Mouse (Mus musculus): ENCODE data around the gene Sez6l. TPM values are rescaled to one million over a fixed set of nuclear protein-coding genes. Genes with fewer than 3 reads are reported as not detected.

Sez6l gene
- polyA plus RNA-seq, 1 experiment from 2014 or later = 2.7 TPM

DNA sequence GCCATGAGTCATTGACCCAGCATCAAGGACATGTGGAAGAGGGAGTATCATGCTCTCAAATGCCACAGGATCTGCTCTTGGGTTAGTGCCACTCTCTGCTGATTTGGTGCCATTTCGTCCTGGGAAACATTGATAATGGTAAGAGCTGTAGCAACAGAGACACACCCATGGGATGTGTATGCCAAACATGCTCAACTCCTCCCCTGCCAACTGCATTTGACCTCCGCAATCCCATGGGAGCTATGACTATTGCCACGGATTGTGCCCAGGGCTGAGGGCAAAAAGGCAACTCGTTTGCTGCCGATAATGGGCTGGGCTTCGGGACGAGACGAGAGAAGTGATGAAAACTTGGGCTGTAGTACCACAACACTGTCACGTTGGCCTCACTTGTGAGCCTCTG is 19.7 kb upstream of the Sez6l start:
- DNase-seq (ENCODE audit: low spot score) (no peak), ATAC-seq (replicated peaks; ENCODE audit: low FRiP score, low TSS enrichment, low read depth) (no peak)
- no peak overlapping the region for H3K4me2 ChIP-seq (ENCODE audit: low read length)
- H3K9ac ChIP-seq (ENCODE audit: low read length) = no peak overlapping the region
- H3K27ac ChIP-seq (ENCODE audit: low read depth) = no peak overlapping the region
- H3K36me3 ChIP-seq (ENCODE audit: control insufficient read depth, insufficient read depth, low read length) = no peaks in the 10 kb centered on the region
- H3K27me3 ChIP-seq (replicated peaks; ENCODE audit: control insufficient read depth, insufficient read depth, low read length) = no peaks in the 10 kb centered on the region
- WGBS = 85% methylated on average over 9 of the region's 9 CpGs
- no peaks in the 10 kb centered on the region for H3K9me3 ChIP-seq (ENCODE audit: control insufficient read depth, low read length)
- H3K4me1 ChIP-seq (replicated peaks; ENCODE audit: control insufficient read depth, insufficient read depth, low read length) = peaks cover 2% of the 10 kb centered on the region; the same call in 1 of the 2 replicates
- no peak overlapping the region for H3K4me3 ChIP-seq (ENCODE audit: low read depth, low read length)

DNA sequence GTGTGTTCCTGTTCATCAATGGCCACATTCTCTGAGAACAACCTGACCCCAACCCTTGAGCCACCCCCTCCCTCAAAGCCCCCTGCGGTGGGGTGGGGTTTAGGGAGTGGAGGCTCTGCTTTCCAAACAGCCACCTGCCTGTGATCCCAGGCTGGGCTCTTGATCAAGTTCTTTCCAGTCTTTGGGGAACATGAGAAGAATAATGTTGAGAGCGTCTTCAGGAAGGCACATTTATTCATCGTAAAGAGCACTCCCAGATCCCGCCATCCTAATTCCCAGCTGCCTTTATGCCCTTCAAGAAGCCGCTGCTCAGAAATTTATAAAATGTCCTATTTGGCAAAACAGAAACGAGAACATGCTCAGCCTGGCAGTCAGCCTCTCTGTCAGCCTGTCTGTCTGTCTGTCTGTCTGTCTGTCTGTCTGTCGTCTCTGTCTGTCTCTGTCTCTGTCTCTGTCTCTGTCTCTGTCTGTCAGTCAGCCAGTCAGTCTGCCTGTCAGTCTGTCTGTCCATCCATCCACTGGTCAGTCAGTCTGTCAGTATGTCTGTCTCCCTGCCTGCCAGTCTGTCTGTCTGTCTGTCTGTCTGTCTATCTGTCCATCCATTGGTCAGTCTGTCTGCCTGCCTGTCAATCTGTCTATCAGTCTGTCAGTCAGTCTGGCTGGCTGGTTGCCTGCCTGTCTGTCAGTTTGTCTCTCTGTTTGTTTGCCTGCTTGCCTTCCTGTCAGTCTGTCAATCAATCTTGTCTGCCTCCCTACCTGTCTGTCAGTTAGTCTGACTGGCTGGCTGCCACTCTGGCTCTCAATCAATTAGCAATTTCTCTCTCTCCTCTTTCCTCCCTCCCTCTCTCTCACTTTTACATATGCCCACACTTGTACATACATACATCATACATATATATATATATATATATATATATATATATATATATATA is 19.0 kb upstream of the Sez6l start:
- H3K27ac ChIP-seq (ENCODE audit: low read depth) = no peak overlapping the region
- no peaks in the 10 kb centered on the region for H3K27me3 ChIP-seq (replicated peaks; ENCODE audit: control insufficient read depth, insufficient read depth, low read length)
- no peak overlapping the region for H3K4me2 ChIP-seq (ENCODE audit: low read length)
- H3K36me3 ChIP-seq (ENCODE audit: control insufficient read depth, insufficient read depth, low read length) = no peaks in the 10 kb centered on the region
- 65% methylated on average over 7 of the region's 7 CpGs for WGBS
- H3K4me1 ChIP-seq (replicated peaks; ENCODE audit: control insufficient read depth, insufficient read depth, low read length) = no peaks in the 10 kb centered on the region; the same call in 1 of the 2 replicates
- ATAC-seq (replicated peaks; ENCODE audit: low FRiP score, low TSS enrichment, low read depth) = no peak
- H3K9ac ChIP-seq (ENCODE audit: low read length) = no peak overlapping the region
- no peak for DNase-seq (ENCODE audit: low spot score)
- no peak overlapping the region for H3K4me3 ChIP-seq (ENCODE audit: low read depth, low read length)
- H3K9me3 ChIP-seq (ENCODE audit: control insufficient read depth, low read length) = no peaks in the 10 kb centered on the region

DNA sequence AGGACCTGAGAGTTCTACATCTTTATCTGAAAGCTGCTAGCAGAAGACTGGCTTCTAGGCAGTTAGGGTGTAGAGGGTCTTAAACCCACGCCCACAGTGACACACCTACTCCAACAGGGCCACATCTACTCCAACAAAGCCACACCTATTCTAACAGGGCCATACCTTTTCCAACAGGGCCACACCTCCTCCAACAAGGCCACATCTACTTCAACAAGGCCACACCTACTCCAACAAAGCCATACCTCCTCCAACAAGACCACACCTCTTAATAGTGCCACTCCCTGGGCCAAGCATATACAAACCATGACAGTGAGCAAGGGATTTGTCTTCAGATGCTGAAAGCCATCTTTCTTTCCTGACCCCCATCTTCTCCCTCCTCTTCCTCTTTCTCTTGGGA is 14.7 kb upstream of the Sez6l start:
- Histone ChIP-seq H3K27me3 (replicated peaks; ENCODE audit: control insufficient read depth, insufficient read depth, low read length) (no peaks in the 10 kb centered on the region), H3K9ac (ENCODE audit: low read length) (no peak overlapping the region), H3K36me3 (ENCODE audit: control insufficient read depth, insufficient read depth, low read length) (no peaks in the 10 kb centered on the region), H3K4me1 (replicated peaks; ENCODE audit: control insufficient read depth, insufficient read depth, low read length) (no peaks in the 10 kb centered on the region), H3K4me3 (ENCODE audit: low read depth, low read length) (no peak overlapping the region), H3K27ac (ENCODE audit: low read depth) (no peak overlapping the region), H3K4me2 (ENCODE audit: low read length) (no peak overlapping the region), H3K9me3 (ENCODE audit: control insufficient read depth, low read length) (no peaks in the 10 kb centered on the region)
- DNase-seq (ENCODE audit: low spot score) (no peak), ATAC-seq (replicated peaks; ENCODE audit: low FRiP score, low TSS enrichment, low read depth) (peak; percentile 58; the same call in 1 of the 2 replicates)
- WGBS = 65% methylated on average over 1 of the region's 1 CpGs

DNA sequence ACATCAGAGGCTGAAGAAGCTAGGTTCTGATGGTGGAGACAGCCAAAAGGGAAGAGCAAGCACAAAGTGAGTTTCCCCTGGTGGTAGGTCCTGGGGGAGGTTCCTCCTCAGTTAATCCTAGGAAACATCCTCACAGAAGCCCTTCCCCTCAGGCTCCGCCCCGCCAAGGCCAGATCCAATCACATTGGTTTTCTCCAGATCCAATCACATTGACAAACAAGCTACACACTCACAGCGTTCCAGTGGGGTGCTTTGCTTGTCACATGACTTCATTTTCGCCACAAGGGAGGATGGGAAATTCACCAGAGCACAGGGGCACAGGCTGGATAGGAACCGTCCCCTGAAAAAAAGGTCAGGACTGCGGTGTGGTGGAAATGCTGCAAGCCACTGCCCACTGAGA is 9.1 kb upstream of the Sez6l start:
- no peak overlapping the region for H3K9ac ChIP-seq (ENCODE audit: low read length)
- ATAC-seq (replicated peaks; ENCODE audit: low FRiP score, low TSS enrichment, low read depth) = no peak
- peaks cover 22% of the 10 kb centered on the region for H3K4me1 ChIP-seq (replicated peaks; ENCODE audit: control insufficient read depth, insufficient read depth, low read length)
- 53% methylated on average over 6 of the region's 6 CpGs for WGBS
- H3K4me3 ChIP-seq (ENCODE audit: low read depth, low read length) = no peak overlapping the region
- H3K27ac ChIP-seq (ENCODE audit: low read depth) = no peak overlapping the region
- H3K9me3 ChIP-seq (ENCODE audit: control insufficient read depth, low read length) = no peaks in the 10 kb centered on the region
- no peak overlapping the region for H3K4me2 ChIP-seq (ENCODE audit: low read length)
- H3K27me3 ChIP-seq (replicated peaks; ENCODE audit: control insufficient read depth, insufficient read depth, low read length) = no peaks in the 10 kb centered on the region; the same call in 1 of the 2 replicates
- no peaks in the 10 kb centered on the region for H3K36me3 ChIP-seq (ENCODE audit: control insufficient read depth, insufficient read depth, low read length)
- no peak for DNase-seq (ENCODE audit: low spot score)

DNA sequence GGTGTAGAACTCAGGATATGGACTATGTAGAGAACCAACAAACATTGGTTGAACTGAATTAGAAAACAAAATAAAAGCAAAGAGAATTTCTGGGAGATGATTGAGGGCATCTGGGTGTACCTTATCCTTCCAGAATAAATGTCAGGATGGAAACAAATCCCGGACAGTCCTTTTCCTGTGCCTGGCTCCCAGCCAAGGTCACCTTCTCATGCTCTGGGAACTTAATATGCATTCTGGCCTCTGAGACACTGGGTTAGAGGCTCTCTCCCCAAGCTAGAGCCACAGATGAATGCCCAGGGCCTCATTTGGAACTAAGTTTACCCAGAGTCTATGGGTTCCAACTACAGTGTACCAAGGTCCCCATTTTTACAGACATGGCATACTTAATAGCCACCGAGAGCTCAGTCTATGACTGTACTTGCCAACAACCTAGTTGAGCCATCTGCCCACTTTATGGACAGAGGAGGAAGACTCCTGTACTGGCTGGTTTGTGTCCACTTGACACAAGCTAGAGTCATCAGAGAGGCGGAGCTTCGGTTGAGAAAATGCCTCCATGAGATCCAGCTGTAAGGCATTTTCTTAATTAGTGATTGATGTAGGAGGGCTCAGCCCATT is 7.3 kb upstream of the Sez6l start:
- ATAC-seq (replicated peaks; ENCODE audit: low FRiP score, low TSS enrichment, low read depth) (no peak), DNase-seq (ENCODE audit: low spot score) (no peak)
- H3K4me2 ChIP-seq (ENCODE audit: low read length) = no peak overlapping the region
- no peak overlapping the region for H3K9ac ChIP-seq (ENCODE audit: low read length)
- H3K9me3 ChIP-seq (ENCODE audit: control insufficient read depth, low read length) = no peaks in the 10 kb centered on the region
- H3K4me3 ChIP-seq (ENCODE audit: low read depth, low read length) = no peak overlapping the region
- 77% methylated on average over 4 of the region's 4 CpGs for WGBS
- H3K36me3 ChIP-seq (ENCODE audit: control insufficient read depth, insufficient read depth, low read length) = no peaks in the 10 kb centered on the region
- H3K4me1 ChIP-seq (replicated peaks; ENCODE audit: control insufficient read depth, insufficient read depth, low read length) = peaks cover 26% of the 10 kb centered on the region
- peak overlapping the region; percentile 75; the same call in 1 of the 2 replicates for H3K27ac ChIP-seq (ENCODE audit: low read depth)
- H3K27me3 ChIP-seq (replicated peaks; ENCODE audit: control insufficient read depth, insufficient read depth, low read length) = no peaks in the 10 kb centered on the region; the same call in 1 of the 2 replicates

DNA sequence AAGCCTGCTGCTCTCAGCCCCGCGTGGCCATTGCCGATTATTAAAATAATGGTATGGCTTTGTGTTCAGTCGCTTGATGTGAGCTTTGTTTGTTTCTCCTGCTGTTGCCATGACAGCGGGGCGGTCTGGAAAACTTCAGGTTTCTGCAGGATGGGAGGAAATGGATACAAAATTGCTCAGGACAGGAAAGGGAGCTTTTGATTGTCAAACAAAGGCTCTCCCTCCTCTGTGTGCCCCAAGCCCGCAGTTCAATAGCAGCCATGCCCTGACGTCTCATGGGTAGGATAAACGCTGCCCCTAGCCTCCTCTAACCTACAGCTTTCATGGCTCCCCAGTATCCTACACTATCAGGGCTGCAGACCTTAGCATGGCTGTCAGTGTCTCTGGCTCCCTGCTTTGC is 6.3 kb upstream of the Sez6l start:
- peaks cover 28% of the 10 kb centered on the region for H3K4me1 ChIP-seq (replicated peaks; ENCODE audit: control insufficient read depth, insufficient read depth, low read length)
- peak overlapping the region; percentile 75 for H3K27ac ChIP-seq (ENCODE audit: low read depth)
- H3K4me3 ChIP-seq (ENCODE audit: low read depth, low read length) = no peak overlapping the region
- peaks cover 5% of the 10 kb centered on the region for H3K27me3 ChIP-seq (replicated peaks; ENCODE audit: control insufficient read depth, insufficient read depth, low read length)
- H3K9ac ChIP-seq (ENCODE audit: low read length) = no peak overlapping the region
- H3K36me3 ChIP-seq (ENCODE audit: control insufficient read depth, insufficient read depth, low read length) = no peaks in the 10 kb centered on the region
- 11% methylated on average over 9 of the region's 9 CpGs for WGBS
- H3K9me3 ChIP-seq (ENCODE audit: control insufficient read depth, low read length) = no peaks in the 10 kb centered on the region
- H3K4me2 ChIP-seq (ENCODE audit: low read length) = 0 out of 2 replicates have a peak overlapping the region, but pooled peaks have one; percentile 1
- peak; percentile 79 for DNase-seq (ENCODE audit: low spot score)
- peak; percentile 26; the same call in 1 of the 2 replicates for ATAC-seq (replicated peaks; ENCODE audit: low FRiP score, low TSS enrichment, low read depth)

DNA sequence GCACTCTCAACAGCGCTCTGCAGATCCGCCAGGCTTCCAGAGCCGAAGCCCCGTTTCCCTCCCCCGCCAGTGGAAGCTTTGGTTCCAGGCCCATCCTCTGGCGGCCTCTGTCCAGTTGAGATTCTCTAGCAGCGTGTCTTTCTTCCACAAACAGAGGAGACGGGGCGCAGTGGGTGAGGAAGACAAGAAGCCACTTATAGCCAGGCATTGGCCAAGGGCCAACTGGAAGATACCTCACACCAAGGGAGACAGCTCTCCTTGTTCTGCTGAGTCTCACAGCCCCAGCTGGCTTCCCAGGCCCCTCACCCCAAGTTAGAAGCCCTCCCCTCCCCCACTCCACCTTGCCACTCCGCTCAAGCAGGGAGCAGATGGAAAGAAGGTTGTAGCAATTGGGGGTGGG is 765 bp upstream of the Sez6l start:
- WGBS = 3% methylated on average over 10 of the region's 10 CpGs
- ATAC-seq (replicated peaks; ENCODE audit: low FRiP score, low TSS enrichment, low read depth) (peak; percentile 44; the same call in 1 of the 2 replicates), DNase-seq (ENCODE audit: low spot score) (peak; percentile 72)
- no peak overlapping the region for H3K9ac ChIP-seq (ENCODE audit: low read length)
- no peaks in the 10 kb centered on the region for H3K9me3 ChIP-seq (ENCODE audit: control insufficient read depth, low read length)
- H3K27me3 ChIP-seq (replicated peaks; ENCODE audit: control insufficient read depth, insufficient read depth, low read length) = peaks cover 38% of the 10 kb centered on the region
- H3K4me3 ChIP-seq (ENCODE audit: low read depth, low read length) = no peak overlapping the region
- no peaks in the 10 kb centered on the region for H3K36me3 ChIP-seq (ENCODE audit: control insufficient read depth, insufficient read depth, low read length)
- peaks cover 21% of the 10 kb centered on the region for H3K4me1 ChIP-seq (replicated peaks; ENCODE audit: control insufficient read depth, insufficient read depth, low read length)
- H3K4me2 ChIP-seq (ENCODE audit: low read length) = peak overlapping the region; percentile 66; the same call in 1 of the 2 replicates
- H3K27ac ChIP-seq (ENCODE audit: low read depth) = peak overlapping the region; percentile 30; the same call in 1 of the 2 replicates

DNA sequence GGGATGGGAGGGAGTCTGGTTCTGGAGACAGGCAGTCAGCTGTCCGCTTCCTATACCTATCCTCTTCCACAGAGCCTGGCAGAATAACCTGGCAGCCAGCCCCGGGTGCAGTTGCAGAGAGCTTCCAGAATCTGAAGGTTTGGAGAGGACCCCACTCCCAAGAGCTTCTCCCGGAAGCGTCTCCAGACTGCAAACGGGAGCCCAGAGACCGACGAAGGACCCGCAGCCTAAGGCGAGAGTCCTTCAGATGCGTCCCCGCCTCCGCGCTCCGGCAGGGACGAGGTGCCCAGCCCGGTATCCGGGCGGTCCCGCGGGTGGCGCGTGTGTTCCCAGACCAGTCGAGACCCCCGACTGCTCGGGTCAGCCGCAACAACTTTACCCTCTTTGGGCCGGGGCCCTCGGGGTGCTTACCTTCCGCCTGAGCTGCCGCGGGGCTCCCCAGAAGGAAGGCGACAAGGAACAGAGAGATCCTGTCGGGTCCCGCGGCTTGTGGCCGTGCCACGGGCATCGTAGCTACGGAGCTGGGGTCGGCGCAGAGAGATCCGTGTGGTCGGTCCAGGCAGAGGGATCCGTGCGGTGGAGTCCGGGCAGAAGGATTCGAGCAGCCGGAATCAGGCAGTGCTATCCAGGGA is 508 bp downstream of the Sez6l start:
- Histone ChIP-seq H3K27ac (ENCODE audit: low read depth) (no peak overlapping the region), H3K4me1 (replicated peaks; ENCODE audit: control insufficient read depth, insufficient read depth, low read length) (peaks cover 18% of the 10 kb centered on the region), H3K9me3 (ENCODE audit: control insufficient read depth, low read length) (no peaks in the 10 kb centered on the region), H3K4me3 (ENCODE audit: low read depth, low read length) (peak overlapping the region; percentile 34), H3K27me3 (replicated peaks; ENCODE audit: control insufficient read depth, insufficient read depth, low read length) (peaks cover 38% of the 10 kb centered on the region), H3K9ac (ENCODE audit: low read length) (peak overlapping the region; percentile 39), H3K36me3 (ENCODE audit: control insufficient read depth, insufficient read depth, low read length) (no peaks in the 10 kb centered on the region), H3K4me2 (ENCODE audit: low read length) (peak overlapping the region; percentile 66)
- peak; percentile 69 for DNase-seq (ENCODE audit: low spot score)
- 1% methylated on average over 48 of the region's 48 CpGs for whole genome bisulfite sequencing
- 0 out of 2 replicates have a peak, but pooled peaks have one; percentile 15 for ATAC-seq (replicated peaks; ENCODE audit: low FRiP score, low TSS enrichment, low read depth)
